Mouse (Mus musculus): Measurements from ENCODE around the gene Zfp442. TPM values are rescaled to one million over a fixed set of nuclear protein-coding genes. Genes with fewer than 3 reads are reported as not detected.
"Not testable (repeated sequence)": the region's sequence is repeated elsewhere in the genome, so short reads cannot be mapped to it uniquely, and the experiment has no call there.

Zfp442 gene
- 1.6 and 2.2 TPM in 2 replicates for polyA plus RNA-seq (2015; fragmentation: Nextera tagmentation; extraction: Ambion mirVana)

DNA sequence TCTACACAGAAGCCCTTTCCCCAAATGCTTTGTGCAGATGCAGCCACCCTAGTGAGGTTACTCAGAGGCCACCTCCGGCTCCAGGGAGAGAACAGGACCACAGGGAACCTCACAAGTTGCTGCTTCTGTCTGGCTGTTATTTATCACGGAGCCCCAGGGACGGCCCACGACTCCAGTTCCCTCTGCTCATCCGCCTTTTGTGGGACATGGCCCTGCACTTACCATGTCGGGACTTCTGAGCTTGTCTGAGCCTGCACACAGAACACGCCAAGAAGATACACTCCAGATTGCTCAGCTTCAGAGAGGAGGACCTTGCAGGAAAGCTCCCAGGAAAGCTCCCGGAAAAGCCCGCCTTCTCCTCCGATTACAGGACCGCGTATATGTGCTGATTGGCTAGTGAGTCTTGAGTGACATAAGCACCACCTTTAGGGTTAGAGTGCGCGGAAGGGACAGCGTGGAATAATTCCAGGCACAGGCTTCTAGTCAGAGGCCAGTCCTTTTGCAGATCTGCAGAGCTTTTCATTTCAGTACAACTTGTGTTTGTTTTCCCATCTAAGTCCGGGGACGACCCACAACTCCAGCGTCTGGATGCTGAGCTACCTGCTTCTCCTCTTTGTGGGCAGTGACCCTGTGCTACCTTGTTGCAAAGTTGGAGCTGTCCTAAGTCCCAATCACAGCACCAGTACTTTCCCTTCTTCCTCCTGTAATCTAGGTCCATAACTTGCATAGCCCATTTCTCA lies at the start of gene Zfp442:
TSS of gene Zfp442 (minus strand) at position 307 of the 740 bp plus-strand sequence.
- DNase-seq (ENCODE audit: low spot score): peak; percentile 9

GRCm38 (mm10) chr2:150500124-150500973 lies 49.1 kb upstream of the Zfp442 start:
- DNase-seq (ENCODE audit: low spot score): not testable (repeated sequence)

GRCm38 (mm10) chr2:150493031-150493430 lies 41.7 kb upstream of the Zfp442 start:
- DNase-seq (ENCODE audit: low spot score): no peak

DNA sequence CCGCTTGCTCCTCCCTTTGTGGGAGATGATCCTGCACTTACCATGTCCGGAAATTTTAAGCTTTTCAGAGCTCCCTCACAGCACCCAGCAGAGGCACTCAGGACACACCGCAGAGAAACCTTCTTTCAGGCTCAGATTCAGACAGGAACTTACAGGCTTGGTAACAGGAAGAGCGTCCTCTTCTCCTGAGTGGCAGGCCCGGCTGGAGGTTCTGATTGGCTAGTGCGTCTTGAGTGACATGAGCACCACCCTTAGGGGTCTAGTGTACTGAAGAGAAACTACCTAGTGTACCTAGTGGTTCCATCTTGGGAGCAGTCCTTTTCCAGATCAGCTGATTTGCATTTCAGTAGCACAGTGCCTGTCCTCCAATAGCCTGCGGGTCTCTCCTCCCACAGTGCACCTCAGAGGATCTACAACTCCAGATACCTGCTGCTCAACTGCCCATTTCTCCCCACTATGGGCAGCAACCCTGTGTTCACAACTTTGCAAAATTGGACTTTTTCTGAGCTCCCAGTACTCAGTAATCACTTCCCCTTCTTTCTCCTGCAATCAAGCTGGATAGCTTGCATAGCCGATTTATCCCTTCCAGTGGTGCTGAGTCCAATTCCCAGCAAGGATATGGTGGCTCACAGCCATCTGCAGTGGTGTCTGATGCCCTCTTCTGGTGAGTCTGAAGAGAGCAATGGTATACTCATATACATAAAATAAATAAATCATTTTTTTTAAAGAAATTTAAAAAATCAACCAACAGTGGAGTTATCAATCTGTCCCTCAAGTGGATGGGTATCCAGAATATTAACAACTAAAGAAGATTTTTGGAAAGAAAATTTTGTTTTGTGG lies 33.9 kb upstream of the Zfp442 start, which contains the start of gene Zfp345:
TSS of gene Zfp345 (minus strand) at position 153 of the 840 bp plus-strand sequence.
- DNase-seq (ENCODE audit: low spot score): not testable (repeated sequence)

DNA sequence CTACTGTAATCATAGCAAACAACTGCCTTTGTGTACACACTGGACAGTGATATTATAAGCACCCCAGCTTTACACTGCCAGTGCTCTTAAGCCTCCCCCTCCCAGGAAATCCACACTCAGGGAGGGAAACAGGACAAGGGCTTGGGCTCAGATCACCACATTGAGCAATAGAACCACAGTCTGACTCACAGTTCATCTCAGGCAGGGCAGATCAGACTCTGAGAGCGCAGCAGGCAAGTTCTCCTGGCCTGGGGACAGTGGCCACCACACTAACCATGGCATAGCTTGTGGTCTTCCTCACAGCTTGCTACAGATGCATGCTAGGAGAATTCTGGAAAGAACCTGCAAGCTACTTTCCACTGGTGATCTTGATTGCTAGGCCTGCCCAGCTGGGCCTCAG lies 12.2 kb downstream of the Zfp442 start:
- not testable (repeated sequence) for DNase-seq (ENCODE audit: low spot score)

GRCm38 (mm10) chr2:150412146-150412545 lies 39.1 kb downstream of the Zfp442 start:
- DNase-seq (ENCODE audit: low spot score): not testable (repeated sequence)

GRCm38 (mm10) chr2:150390198-150390597 lies 61.1 kb downstream of the Zfp442 start:
- no peak for DNase-seq (ENCODE audit: low spot score)

DNA sequence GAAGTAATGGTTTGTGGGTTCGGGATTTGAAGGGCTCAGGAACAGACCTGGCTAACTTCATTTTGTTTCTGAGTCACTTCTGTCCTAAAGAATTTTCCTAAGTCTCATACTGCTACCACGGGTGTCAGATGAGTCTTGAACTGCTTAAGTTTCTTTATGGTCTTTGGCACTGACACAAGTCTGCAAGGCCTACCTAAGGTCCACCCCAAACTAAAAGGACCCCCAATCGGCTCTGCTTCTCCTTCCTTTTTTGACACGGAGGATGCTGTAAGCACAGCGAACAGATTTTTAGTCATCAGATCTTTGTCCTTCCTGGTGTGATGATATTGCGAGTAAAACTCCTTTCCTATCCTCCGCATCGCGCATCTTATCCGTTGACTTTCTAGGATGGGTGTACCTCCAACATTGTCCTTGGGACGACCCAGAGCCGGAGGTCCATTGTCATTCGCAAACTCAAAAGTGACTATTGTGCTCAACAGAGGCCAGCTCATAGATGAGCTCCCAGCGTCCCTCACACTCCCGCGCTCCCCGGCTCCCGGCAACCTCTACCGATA lies 65.7 kb downstream of the Zfp442 start:
- not testable (repeated sequence) for DNase-seq (ENCODE audit: low spot score)

GRCm38 (mm10) chr2:150362878-150363229 lies 88.4 kb downstream of the Zfp442 start:
- DNase-seq (ENCODE audit: low spot score): no peak

DNA sequence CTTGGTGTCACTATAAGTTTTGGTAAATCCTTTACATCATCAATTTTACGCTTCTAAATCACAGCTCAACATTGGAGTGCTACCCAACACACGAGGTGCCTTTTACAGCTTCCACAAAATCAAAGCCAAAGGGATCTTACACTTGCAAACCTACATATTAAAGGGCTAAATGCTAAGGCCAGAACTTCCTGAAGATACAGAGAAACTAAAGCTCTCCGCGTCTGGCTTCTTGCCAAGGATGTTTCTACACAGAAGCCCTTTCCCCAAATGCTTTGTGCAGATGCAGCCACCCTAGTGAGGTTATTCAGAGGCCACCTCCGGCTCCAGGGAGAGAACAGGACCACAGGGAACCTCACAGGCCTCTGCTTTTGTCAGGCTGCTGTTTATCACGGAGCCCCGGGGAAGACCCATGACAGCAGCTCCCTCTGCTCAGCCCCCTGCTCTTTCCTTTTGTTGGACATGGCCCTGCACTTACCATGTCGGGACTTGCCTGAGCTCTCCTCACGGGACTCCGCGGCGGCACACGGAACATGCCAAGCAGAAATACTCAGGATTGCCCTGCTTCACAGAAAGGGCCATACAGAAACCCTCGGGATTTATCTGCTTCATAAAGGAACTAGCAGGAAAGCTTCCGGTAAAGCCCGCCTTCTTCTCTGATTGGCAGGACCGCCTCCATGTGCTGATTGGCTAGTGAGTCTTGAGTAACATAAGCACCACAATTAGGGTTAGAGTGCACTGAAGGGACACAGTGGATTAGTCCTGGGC lies 89.0 kb downstream of the Zfp442 start, which contains the start of gene 3300002I08Rik:
TSS of gene 3300002I08Rik (minus strand) at position 653 of the 765 bp plus-strand sequence.
- DNase-seq (ENCODE audit: low spot score): peak; percentile 82

Other genes starting within 250 kb of the Zfp442 start
- 2.7 and 2.9 TPM in 2 replicates for gene Zfp937, start 233.4 kb downstream of the Zfp442 start, polyA plus RNA-seq (2015; fragmentation: Nextera tagmentation; extraction: Ambion mirVana)
- 3.4 TPM in 2 replicates for gene Gm21994, start 195.9 kb downstream of the Zfp442 start, polyA plus RNA-seq (2015; fragmentation: Nextera tagmentation; extraction: Ambion mirVana)
- gene Gm14124, start 194.0 kb downstream of the Zfp442 start, polyA plus RNA-seq (2015; fragmentation: Nextera tagmentation; extraction: Ambion mirVana): 0.04 TPM in 1 of 2 replicates, not detected in the other
- 2.6 and 3.2 TPM in 2 replicates for gene Gm10130, start 127.8 kb downstream of the Zfp442 start, polyA plus RNA-seq (2015; fragmentation: Nextera tagmentation; extraction: Ambion mirVana)
- 4.6 TPM in 2 replicates for gene 3300002I08Rik, start 88.7 kb downstream of the Zfp442 start, polyA plus RNA-seq (2015; fragmentation: Nextera tagmentation; extraction: Ambion mirVana)
- 0.28 and 0.30 TPM in 2 replicates for gene Zfp345, start 33.6 kb upstream of the Zfp442 start, polyA plus RNA-seq (2015; fragmentation: Nextera tagmentation; extraction: Ambion mirVana)
- 11.2 and 12.5 TPM in 2 replicates for gene Cst7, start 118.9 kb upstream of the Zfp442 start, polyA plus RNA-seq (2015; fragmentation: Nextera tagmentation; extraction: Ambion mirVana)
- 36.6 and 41.1 TPM in 2 replicates for gene Apmap, start 157.1 kb upstream of the Zfp442 start, polyA plus RNA-seq (2015; fragmentation: Nextera tagmentation; extraction: Ambion mirVana)
- 22.0 and 25.3 TPM in 2 replicates for gene Acss1, start 217.0 kb upstream of the Zfp442 start, polyA plus RNA-seq (2015; fragmentation: Nextera tagmentation; extraction: Ambion mirVana)
- gene Vsx1, start 237.9 kb upstream of the Zfp442 start, polyA plus RNA-seq (2015; fragmentation: Nextera tagmentation; extraction: Ambion mirVana): not detected in 2 replicates